Mouse (Mus musculus): ENCODE measurements around the gene Ccnjl. TPM values are rescaled to one million over a fixed set of nuclear protein-coding genes. Genes with fewer than 3 reads are reported as not detected.

The Ccnjl gene
- 0.88 and 1.4 TPM in 2 replicates for polyA plus RNA-seq (2012; rRNA removed)

DNA sequence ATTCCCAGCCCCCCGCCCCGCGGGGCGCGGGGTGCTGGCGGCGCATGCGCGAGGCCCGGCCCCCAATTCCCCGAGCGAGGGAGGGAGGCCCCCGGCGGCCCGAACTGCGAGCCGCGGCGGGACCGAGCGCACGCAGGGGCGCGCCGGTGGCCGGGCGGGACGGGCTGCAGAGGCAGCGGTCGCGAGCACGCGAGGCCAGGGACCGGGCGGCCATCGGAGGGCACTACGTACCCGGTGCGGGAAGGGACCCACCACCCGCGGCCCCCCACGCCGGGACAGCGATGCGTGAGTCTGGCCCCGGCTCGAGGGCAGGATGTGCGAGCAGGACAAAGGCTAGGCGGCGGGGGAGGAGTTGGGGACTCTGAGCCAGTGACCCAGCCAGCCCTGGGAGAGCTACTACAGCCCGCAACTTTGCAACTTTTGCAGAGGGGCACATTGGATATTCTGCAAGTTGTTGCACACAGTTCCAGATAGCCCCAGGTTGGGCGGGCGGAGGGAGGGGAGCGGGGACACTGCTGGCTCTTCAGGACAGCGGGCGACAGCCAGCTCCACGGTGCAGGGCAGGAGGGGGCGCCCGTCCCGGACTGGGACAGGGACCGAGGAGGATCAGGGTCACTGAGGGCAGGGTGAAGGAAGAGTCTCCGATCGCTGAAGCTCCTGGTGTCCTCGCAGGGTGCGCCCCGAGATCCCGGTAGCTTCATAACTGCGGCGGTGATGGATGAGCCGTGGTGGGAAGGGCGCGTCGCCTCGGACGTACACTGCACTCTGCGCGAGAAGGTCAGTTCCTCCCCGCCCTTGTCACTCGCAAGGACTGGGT is at the start of gene Ccnjl:
Gene Ccnjl, plus strand, starts transcription at position 102 of the 817 bp plus-strand sequence.
- Histone ChIP-seq H3K4me1 (ENCODE audit: control insufficient read depth, insufficient read depth, insufficient read length) (peaks cover 5% of the 10 kb centered on the region; the same call in 1 of the 2 replicates), H3K27me3 (ENCODE audit: control insufficient read depth, insufficient read depth, low read length) (peaks cover 3% of the 10 kb centered on the region), H3K36me3 (ENCODE audit: control insufficient read depth, insufficient read depth, low read length) (no peaks in the 10 kb centered on the region), H3K27ac (ENCODE audit: insufficient read depth, low read length) (no peak within 1 kb of the TSS), H3K4me3 (ENCODE audit: extremely low read depth, insufficient read depth, insufficient read length) (peak within 1 kb of the TSS; percentile 66)
- under 1% methylated on average over 79 of the region's 79 CpGs for WGBS
- DNase-seq (ENCODE audit: low read depth in 1 of 2, low spot score in 2 of 2), result peak in 1 of 2 experiments; percentile 27
- TF ChIP-seq POLR2A (IDR thresholded peaks at IDR 0.05; ENCODE audit: low read depth, low read length) (no peak), CTCF (IDR thresholded peaks at IDR 0.05; ENCODE audit: extremely low read depth, insufficient read depth, insufficient read length, insufficient replicate concordance) (no peak)

DNA sequence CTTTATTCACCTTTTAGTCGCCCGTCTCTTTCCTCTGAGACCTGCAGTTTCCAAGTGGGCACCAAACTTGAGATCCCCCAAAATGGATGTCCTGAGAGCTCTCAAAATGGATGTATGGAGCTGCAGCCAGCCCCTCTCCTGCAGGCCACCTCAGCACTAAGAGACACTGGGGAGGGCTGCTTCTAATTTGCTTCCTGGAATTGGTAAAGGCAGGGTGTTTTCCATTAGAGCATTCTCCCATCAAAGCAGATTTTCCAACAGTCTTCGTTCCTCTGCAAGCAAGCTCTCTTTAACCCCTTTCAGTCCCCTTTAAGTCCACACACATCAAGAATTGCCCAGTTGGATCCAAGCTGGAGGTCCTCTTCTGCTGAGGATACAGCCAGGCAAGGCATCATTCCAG is 49.2 kb upstream of the Ccnjl start:
- WGBS, result 94% methylated on average over 3 of the region's 3 CpGs
- no peak for TF ChIP-seq CTCF (IDR thresholded peaks at IDR 0.05; ENCODE audit: extremely low read depth, insufficient read depth, insufficient read length, insufficient replicate concordance)
- Histone ChIP-seq H3K27ac (ENCODE audit: insufficient read depth, low read length) (no peak overlapping the region), H3K27me3 (ENCODE audit: control insufficient read depth, insufficient read depth, low read length) (no peaks in the 10 kb centered on the region), H3K36me3 (ENCODE audit: control insufficient read depth, insufficient read depth, low read length) (no peaks in the 10 kb centered on the region), H3K4me3 (ENCODE audit: extremely low read depth, insufficient read depth, insufficient read length) (no peak overlapping the region), H3K4me1 (ENCODE audit: control insufficient read depth, insufficient read depth, insufficient read length) (no peaks in the 10 kb centered on the region; the same call in 1 of the 2 replicates)
- no peak for DNase-seq (ENCODE audit: low read depth in 1 of 2, low spot score in 2 of 2)

GRCm38 (mm10) chr11:43480561-43480960 is 48.0 kb upstream of the Ccnjl start:
- Histone ChIP-seq H3K27me3 (ENCODE audit: control insufficient read depth, insufficient read depth, low read length) (no peaks in the 10 kb centered on the region), H3K4me3 (ENCODE audit: extremely low read depth, insufficient read depth, insufficient read length) (no peak overlapping the region), H3K36me3 (ENCODE audit: control insufficient read depth, insufficient read depth, low read length) (no peaks in the 10 kb centered on the region), H3K4me1 (ENCODE audit: control insufficient read depth, insufficient read depth, insufficient read length) (no peaks in the 10 kb centered on the region), H3K27ac (ENCODE audit: insufficient read depth, low read length) (no peak overlapping the region)
- 63% methylated on average over 5 of the region's 5 CpGs for WGBS
- no peak for DNase-seq (ENCODE audit: low read depth in 1 of 2, low spot score in 2 of 2)
- TF ChIP-seq CTCF (IDR thresholded peaks at IDR 0.05; ENCODE audit: extremely low read depth, insufficient read depth, insufficient read length, insufficient replicate concordance) (no peak), POLR2A (IDR thresholded peaks at IDR 0.05; ENCODE audit: low read depth, low read length) (no peak)

GRCm38 (mm10) chr11:43481672-43482522 is 46.7 kb upstream of the Ccnjl start:
- no peaks in the 10 kb centered on the region for H3K4me1 ChIP-seq (ENCODE audit: control insufficient read depth, insufficient read depth, insufficient read length)
- H3K4me3 ChIP-seq (ENCODE audit: extremely low read depth, insufficient read depth, insufficient read length), result no peak overlapping the region
- DNase-seq (ENCODE audit: low read depth in 1 of 2, low spot score in 2 of 2), result no peak
- WGBS, result 79% methylated on average over 3 of the region's 3 CpGs
- H3K27ac ChIP-seq (ENCODE audit: insufficient read depth, low read length), result no peak overlapping the region
- H3K36me3 ChIP-seq (ENCODE audit: control insufficient read depth, insufficient read depth, low read length), result no peaks in the 10 kb centered on the region
- H3K27me3 ChIP-seq (ENCODE audit: control insufficient read depth, insufficient read depth, low read length), result no peaks in the 10 kb centered on the region
- TF ChIP-seq CTCF (IDR thresholded peaks at IDR 0.05; ENCODE audit: extremely low read depth, insufficient read depth, insufficient read length, insufficient replicate concordance), result no peak
- no peak for TF ChIP-seq POLR2A (IDR thresholded peaks at IDR 0.05; ENCODE audit: low read depth, low read length)

GRCm38 (mm10) chr11:43483122-43483792 is 45.3 kb upstream of the Ccnjl start:
- 55% methylated on average over 6 of the region's 6 CpGs for WGBS
- no peak overlapping the region for H3K4me3 ChIP-seq (ENCODE audit: extremely low read depth, insufficient read depth, insufficient read length)
- no peak for TF ChIP-seq CTCF (IDR thresholded peaks at IDR 0.05; ENCODE audit: extremely low read depth, insufficient read depth, insufficient read length, insufficient replicate concordance)
- TF ChIP-seq POLR2A (IDR thresholded peaks at IDR 0.05; ENCODE audit: low read depth, low read length), result no peak

DNA sequence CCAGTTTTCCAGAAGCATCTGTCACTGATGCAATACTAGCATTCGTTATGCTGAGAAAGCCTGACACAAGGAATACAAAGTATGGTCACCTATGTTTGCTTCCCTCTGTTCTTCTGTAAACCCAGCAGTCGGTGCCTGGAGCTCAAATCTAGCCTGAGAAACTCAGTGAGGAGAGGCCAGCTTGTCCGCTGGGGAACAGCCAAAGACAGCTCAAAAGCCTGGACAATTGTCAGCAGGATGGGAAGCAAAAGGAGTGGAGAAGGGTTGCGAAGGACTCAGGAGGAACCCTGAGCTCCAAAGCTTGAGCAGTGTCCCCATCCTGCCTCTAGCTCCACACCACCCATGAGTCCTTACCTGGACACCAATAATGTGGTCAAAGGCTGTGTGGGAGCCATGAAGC is 44.5 kb upstream of the Ccnjl start:
- TF ChIP-seq POLR2A (IDR thresholded peaks at IDR 0.05; ENCODE audit: low read depth, low read length) (no peak), CTCF (IDR thresholded peaks at IDR 0.05; ENCODE audit: extremely low read depth, insufficient read depth, insufficient read length, insufficient replicate concordance) (no peak)
- WGBS, result 80% methylated on average over 4 of the region's 4 CpGs
- H3K27ac ChIP-seq (ENCODE audit: insufficient read depth, low read length), result no peak overlapping the region
- no peak for DNase-seq (ENCODE audit: low read depth in 1 of 2, low spot score in 2 of 2)
- H3K27me3 ChIP-seq (ENCODE audit: control insufficient read depth, insufficient read depth, low read length), result no peaks in the 10 kb centered on the region
- no peaks in the 10 kb centered on the region for H3K4me1 ChIP-seq (ENCODE audit: control insufficient read depth, insufficient read depth, insufficient read length)
- H3K4me3 ChIP-seq (ENCODE audit: extremely low read depth, insufficient read depth, insufficient read length), result no peak overlapping the region
- no peaks in the 10 kb centered on the region for H3K36me3 ChIP-seq (ENCODE audit: control insufficient read depth, insufficient read depth, low read length)

More at GRCm38 (mm10) chr11:43483122-43483792, 45.3 kb upstream of the Ccnjl start:
- Histone ChIP-seq H3K4me1 (ENCODE audit: control insufficient read depth, insufficient read depth, insufficient read length) (no peaks in the 10 kb centered on the region), H3K27ac (ENCODE audit: insufficient read depth, low read length) (no peak overlapping the region), H3K36me3 (ENCODE audit: control insufficient read depth, insufficient read depth, low read length) (no peaks in the 10 kb centered on the region), H3K27me3 (ENCODE audit: control insufficient read depth, insufficient read depth, low read length) (no peaks in the 10 kb centered on the region)
- no peak for DNase-seq (ENCODE audit: low read depth in 1 of 2, low spot score in 2 of 2)

Data from spleen, adult 2 months (tissue).